Mouse (Mus musculus) right cerebral cortex, adult 18-20 months (tissue): ENCODE data around the gene Abcb1b.
"Not testable (repeated sequence)": the region's sequence is repeated elsewhere in the genome, so short reads cannot be mapped to it uniquely, and the experiment has no call there.

ENCODE experiments used
- DNase-seq: peaks from one replicate; pipeline ENCODE4 v3.0.0; 2022; ENCODE audit warnings: mixed read lengths

Abcb1b gene

DNA sequence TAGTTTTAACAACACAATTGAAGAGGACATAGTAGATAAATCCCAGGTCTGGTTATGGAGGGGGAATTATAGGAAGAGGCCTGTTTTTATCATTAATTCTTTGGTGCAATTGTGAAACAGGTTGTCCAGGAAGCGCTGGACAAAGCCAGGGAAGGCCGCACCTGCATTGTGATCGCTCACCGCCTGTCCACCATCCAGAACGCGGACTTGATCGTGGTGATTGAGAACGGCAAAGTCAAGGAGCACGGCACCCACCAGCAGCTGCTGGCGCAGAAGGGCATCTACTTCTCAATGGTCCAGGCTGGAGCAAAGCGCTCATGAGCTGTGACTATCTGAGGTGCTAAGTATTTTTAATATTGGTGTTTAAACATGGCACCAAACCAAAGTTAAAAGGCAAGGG, 67.7 kb downstream of the Abcb1b start:
- DNase-seq = not testable (repeated sequence)

DNA sequence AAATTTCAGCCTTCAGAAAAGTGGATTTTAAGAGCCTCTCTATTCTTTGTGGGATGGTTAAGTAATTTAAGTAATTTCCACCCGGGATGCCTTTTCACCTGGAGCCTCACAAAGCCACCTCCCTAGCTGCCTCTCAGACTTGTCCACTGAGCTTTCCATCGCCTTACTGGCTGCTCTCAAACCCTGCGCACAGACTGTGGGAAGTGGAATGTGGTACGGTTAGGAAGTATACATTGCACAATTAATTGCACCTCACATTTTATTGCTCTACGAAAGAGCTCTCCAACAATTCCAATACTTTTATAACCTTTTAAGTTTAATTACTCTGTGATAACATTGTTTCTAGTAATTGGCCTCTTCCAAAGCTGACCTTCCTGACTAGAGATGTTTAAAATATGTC, 68.4 kb downstream of the Abcb1b start:
- DNase-seq = no peak

DNA sequence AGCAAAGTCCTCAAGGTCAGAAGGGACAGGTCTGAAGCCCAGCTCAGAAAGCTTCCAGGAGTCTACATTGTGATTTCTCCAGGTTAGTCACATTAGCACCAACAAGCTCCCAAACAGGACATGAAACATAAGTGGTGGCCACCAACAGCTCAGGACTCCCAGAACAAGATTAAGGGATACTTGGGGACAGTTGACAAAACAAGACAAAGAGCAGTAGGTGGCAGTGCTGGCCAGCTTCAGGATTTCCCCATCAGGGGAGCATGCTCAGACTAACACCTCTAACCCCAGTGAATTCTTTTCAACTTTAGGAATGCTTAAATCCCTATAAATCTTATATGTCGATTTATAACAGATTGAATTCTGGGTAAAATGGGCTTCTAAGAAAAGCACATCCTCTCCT, 70.1 kb downstream of the Abcb1b start:
- DNase-seq = no peak

DNA sequence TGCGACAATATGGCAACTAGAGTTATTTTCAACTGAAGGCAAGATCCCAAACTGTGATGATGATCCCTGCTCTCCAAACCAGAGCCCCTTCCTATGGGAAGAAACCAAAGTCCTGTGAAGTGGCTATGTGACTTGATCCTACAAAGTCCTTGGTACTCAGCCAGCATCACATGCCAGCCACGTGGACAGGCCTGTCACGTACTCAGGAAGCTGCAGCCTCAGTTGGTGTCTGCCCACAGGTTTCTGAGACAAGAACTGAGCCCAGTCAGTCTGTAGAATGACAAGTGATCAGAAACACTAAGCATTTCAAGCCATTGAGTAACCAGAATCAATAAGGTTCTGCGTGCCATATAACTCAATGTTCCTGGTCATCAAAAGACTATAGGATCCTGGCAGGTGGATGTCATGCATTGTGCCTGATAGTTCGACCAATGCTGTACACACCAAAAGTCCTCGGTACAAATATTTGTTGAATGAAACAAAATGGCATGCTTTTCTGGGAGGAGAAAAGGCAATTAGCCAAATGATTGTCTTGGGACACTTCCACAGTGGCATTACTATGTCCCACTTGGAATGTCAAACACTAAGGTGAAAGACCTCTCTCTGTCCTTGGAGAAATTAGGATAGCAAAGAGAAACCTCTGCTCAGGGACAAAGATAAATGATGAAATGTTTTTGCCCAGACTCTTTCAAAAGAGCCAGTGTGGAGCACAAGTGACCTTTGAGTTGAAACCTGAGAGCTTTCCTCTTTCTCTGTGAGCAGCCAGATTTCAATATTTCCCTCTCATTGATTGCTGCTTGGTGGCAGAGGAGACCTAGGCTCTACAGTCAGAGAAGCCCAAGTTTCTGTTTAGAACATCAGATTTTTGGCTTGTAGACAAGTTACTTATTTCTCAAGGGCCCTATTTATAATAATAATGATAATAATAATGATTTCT, 75.3 kb downstream of the Abcb1b start:
- no peak for DNase-seq

DNA sequence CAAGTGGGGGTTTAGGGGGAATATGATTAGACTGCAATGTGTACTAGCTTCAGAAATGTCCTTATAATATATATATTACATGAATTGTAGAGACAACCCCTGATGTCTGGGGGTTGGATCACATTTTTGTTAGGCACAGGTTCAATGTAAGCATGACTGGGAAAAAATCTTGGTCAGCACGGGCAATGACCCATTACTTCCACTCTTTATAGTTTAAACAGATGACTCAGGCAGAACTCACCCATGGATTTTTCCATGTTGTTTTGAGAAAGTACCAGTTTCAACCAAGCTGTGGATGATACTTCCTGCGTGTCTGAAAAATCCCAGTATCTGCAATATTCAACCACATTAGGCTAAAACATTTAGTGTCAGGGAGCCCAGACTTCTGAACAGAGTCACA, 79.1 kb downstream of the Abcb1b start:
- no peak for DNase-seq

DNA sequence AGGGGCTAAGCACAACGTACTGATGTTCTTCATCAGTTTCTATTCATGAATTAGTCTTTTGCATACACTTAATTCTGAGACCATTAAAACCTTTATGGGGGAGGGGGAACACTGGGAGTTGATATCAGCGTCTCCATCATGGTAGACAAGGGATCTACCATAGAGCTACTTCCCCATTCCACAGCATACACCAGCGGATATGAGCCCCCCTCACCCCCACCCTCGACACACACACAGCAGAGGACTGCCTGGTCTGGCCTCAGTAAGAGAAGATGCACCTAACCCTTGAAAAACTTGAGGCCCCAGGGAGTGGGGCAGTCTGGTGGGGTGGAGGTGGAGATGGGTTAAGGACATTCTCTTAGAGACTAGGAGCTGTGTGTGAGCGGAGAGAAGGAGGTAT, 79.9 kb downstream of the Abcb1b start:
- no peak for DNase-seq

DNA sequence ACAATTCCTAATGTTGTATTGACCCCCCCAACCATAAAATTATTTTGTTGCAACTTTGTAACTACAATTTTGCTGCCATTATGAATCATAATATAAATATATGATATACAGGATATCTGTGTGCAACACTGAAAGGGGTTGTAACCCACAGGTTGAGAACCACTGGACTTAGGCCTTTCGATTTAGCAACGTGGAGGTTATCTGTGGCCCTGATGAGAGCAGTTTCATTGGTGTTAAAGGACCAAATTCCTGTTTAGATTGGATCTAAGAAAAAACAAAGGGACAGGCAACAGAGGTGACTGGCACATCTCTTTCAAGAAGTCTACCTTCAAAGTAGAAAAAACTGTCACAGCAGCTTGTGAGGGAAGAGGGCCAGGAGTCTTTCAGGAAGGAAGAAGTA, 87.9 kb downstream of the Abcb1b start:
- no peak for DNase-seq

DNA sequence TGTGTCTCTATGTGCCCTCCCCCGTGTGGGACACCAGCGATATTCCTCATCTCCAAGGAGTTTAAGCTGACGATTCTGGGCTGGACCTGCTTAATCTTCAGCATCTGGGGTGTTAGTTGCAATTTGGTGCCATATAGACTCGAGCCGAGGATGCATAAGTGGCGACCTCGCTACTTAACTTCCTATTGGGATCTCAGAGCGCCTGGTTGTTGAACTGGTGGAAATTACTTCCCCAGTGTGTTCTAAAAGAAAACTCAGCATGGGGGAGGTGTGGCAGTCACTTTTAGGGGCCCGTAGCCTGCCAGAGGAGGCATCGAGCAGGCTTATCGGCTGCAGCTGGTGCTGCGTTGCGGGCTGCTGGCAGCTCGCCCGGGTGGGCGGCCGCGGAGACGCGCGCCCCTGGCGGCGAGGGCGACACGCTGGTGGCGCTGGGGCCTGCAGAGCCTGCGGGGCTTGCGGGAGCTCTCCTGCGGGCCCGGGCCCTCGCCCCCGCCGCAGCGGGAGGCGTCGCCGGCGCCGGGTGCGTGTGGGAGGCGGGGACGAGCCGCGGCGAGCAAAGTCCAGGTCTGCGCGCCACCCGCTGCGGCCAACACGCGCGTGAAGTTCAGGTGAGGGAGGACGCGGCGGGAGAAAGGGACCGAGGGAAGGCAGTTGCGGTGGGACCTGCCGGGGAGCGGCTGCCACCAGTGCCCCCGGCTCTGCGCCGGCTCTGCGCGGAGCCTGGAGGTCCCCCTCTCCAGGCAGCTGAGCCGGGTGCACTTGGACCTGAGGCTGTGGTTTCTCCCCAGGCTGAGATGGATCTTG, 95.6 kb downstream of the Abcb1b start, which contains the start of gene Abcb4:
Gene Abcb4 (plus strand): TSS at position 418 of the 804 bp plus-strand sequence.
- peak; percentile 76 for DNase-seq

DNA sequence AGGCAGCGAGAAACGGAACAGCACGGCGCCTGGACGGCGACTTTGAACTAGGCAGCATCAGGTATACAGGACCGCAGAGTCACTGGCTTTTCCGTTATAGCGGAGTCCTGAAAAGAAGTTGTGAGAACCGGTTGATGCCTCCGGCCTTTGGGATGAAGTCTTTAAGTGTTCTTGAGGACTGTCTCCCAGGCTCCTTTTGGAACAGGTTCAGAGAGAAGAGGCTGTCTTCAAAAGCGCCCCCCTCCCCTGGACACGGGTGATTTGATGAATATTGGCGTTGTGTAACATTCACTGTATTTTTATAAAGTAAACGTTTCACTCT, 96.1 kb downstream of the Abcb1b start:
- DNase-seq = no peak

DNA sequence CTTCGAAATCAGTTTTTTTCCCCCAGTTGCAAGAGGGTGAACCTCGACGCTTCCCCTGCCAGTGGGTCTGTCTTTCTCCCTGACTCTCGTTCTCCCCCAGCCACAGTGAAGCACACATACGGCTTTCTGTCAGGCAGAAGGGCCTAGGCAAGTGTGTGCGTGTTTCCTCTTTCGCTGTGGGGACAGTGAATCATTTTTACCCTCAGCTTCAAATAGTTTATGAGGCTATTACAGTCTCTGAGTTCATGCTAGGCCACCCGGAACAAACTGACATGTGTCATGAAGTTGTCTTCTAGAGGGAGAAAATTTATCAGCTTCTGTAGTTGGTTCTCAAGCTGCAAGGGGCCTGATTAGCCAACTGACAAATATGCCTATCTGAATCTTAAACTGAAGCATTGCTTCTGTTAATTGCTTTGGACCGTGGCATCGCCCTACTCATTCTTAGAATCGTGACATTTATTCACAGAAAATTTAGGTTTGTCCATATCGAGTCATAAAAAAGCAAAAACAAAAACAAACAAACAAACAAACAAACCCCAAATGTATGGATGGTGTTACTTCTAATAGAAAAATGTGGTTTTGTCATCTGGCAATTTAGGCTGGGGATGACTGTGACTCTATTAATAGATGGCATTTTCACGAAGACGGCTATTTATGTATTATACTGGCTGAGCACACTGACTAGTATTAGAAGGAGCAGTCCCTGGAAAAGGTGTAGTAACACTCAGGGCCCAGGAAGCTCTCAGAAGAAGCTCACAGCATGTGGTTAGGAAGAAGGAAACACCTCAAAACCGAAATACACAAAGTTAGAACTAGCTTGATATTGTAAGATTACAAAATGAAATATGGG, 96.9 kb downstream of the Abcb1b start:
- DNase-seq = no peak

DNA sequence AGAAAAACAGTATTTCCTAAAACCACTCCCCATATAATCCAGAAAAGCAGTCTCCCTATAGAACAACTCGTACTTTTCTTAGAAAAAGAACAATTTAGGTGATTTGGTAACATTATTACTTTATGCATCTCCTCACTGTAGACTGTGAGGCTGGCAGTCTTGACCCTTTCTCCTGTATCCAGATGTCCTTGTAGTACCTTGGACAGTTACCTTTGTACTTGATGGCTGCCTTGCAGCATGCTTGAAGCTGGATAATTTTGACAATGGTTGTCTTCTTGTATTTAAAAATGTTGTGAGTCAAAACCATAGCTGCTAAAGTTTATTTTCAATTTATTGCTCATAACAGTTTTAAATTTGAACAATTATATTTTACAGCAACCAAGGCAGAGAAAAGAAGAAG, 98.3 kb downstream of the Abcb1b start:
- DNase-seq = no peak

DNA sequence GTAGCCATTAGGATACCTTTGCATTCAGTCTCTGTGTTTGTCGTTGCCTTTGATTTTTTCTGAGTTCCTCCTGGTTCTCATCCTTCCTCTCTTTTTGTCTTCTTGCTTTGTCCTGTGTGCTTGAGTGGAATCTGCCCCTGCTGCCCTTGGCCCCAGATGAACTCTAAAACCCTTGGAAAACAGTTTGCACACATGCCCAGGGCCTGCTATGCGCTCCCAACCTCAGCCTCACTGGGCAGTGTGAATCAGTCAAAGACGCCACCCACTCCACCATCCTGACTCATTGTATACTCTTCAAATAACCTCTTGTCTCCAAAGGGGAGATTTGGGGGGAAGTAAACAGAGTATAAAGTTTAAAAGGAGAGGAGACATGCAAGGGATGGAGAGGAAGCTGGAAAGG, 100.3 kb downstream of the Abcb1b start:
- no peak for DNase-seq

DNA sequence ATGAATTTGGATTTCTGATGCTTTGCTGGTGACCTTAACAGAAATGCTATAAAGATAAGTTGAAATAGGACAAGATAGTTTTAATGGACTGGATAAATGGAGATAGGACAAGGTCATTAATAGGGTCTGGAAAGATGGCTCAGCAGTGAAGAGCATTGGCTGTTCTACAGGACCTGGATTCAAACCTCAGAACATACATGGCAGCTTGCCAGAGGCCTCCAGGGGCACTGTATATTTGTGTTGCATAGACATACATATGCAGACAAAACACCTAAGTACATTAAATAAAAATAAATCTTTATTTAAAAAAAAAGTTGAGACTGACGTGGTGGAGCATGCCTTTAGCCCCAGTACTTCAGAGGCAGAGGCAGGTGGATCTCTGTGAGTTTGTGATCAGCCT, 103.1 kb downstream of the Abcb1b start:
- DNase-seq = no peak

DNA sequence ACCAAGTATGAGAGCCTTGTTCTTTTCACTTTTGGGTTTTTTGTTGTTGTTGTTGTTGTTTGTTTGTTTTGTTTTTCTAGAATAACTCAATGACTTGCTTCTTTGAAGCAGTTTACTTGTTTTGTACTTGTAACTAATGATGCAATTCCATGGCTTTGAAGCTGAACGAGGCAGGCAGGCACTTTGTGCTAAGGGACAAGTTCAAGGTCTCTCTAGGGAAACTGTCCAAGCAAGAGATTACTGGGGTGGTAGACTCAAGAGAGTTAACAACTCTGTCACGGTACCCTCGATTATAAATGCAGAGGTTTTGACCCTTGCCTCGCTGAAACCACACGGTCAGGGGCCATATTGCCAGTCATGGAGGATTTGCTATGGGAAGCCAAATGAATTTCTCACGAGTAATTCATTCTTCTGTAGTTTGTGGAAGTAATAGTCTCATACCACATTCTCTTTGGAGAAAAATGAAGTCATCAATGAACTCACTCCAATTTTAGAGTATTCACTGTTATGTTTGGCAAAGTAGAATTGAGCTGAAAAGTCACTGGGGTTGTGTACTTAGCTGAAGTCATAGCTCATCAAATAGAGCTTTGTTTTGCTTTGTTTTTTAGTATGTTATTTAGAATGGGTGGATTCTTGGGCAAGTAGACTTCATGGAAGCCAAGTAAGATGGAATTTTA, 104.3 kb downstream of the Abcb1b start:
- no peak for DNase-seq

DNA sequence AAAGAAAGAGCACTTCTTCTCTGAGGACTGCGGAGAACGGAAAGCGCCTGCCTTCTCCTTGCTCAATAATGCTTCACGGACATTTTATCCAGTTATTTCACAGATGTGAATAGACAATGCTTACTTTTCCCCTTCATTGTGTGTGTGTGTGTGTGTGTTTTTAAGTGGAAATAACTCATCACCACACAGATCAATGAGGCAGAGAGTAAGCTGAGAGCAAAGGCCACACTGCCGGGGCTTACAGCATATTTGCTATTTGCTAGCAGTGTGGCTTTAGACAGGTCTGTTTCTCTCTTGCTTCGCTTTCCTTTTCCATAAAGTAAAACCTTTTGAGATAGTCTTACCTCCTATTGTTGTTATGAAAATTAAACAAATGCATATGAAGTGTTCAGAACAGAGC, 106.6 kb downstream of the Abcb1b start:
- DNase-seq = no peak

DNA sequence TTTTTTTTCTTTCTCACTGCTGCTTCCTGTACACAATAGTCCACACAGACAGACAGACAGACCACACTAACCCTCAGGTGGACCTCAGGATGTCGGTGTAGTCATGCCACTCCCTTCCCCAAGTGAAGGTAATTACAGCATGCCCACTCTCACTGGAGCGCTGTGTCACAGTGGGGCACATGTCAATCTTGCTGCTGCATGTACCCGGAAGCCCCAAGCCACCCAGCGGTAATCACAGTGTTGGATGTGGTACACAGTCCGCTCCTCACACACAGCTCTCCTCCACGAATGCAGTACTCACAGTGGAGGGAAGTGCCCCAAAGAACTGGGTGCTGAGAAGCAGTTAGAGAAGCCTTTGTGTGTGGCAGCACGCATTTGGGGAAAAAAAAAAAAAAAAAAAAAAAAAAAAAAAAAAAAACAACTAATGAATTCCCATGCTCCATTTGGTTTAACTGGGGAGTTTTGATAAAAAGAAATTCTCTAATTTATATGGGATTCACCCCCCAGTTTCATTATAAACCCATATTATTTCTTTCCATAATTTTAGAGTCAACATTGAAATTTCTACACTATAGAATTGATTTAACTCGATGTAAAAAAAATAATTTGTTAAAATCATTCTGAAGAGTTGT, 113.7 kb downstream of the Abcb1b start:
- DNase-seq = no peak
